Mouse (Mus musculus) myocyte (in vitro differentiated cells): ENCODE measurements around the gene Grk4. TPM values are rescaled to one million over a fixed set of nuclear protein-coding genes. Genes with fewer than 3 reads are reported as not detected.
"Not testable (repeated sequence)": the region's sequence is repeated elsewhere in the genome, so short reads cannot be mapped to it uniquely, and the experiment has no call there.

Experiments used
- H3K27me3 ChIP-seq: one replicate; pipeline ENCODE4 v1.6.1; 2011; ENCODE audit not compliant: control insufficient read depth, insufficient read depth, insufficient read length
- H3K36me3 ChIP-seq: one replicate; pipeline ENCODE4 v1.6.1; 2011; ENCODE audit not compliant: control insufficient read depth, insufficient read depth
- H3K4me2 ChIP-seq: one replicate; pipeline ENCODE4 v1.6.1; 2011; ENCODE audit warnings: low read depth, control low read depth
- H3K4me3 ChIP-seq: one replicate; pipeline ENCODE4 v1.5.1; 2011; ENCODE audit warnings: mild to moderate bottlenecking, control low read depth, moderate library complexity
- H3K79me2 ChIP-seq: one replicate; pipeline ENCODE4 v1.6.1; 2011; ENCODE audit not compliant: control insufficient read depth, insufficient read depth
- H3ac ChIP-seq: one replicate; pipeline ENCODE4 v1.6.1; 2011; ENCODE audit not compliant: control insufficient read depth, insufficient read length
- CEBPB ChIP-seq: IDR thresholded peaks from 2 replicates; pipeline ENCODE4 v1.6.1; 2011; ENCODE audit warnings: mild to moderate bottlenecking, moderate library complexity; ENCODE audit not compliant: poor library complexity, insufficient read depth, severe bottlenecking
- E2F4 ChIP-seq: IDR thresholded peaks from one replicate; pipeline ENCODE4 v1.6.1; 2011; ENCODE audit warnings: mild to moderate bottlenecking, control low read depth, moderate library complexity; ENCODE audit not compliant: insufficient read depth
- MAX ChIP-seq: IDR thresholded peaks from one replicate; pipeline ENCODE4 v1.6.1; 2011; ENCODE audit warnings: low read depth, mild to moderate bottlenecking, control low read depth
- MYOD1 ChIP-seq, 3 experiments: IDR thresholded peaks; one replicate each; pipeline ENCODE4 v1.6.1; 2011; ENCODE audit warnings: control low read depth in 2 of 3, low read depth in 2 of 3, mild to moderate bottlenecking in 2 of 3, moderate library complexity in 1 of 3; ENCODE audit not compliant: insufficient read length in 2 of 3, control insufficient read depth in 1 of 3
- MYOG ChIP-seq, 3 experiments: IDR thresholded peaks; one replicate each; pipeline ENCODE4 v1.6.1; 2011; ENCODE audit warnings: control low read depth in 2 of 3, low read depth in 2 of 3, mild to moderate bottlenecking in 2 of 3; ENCODE audit not compliant: insufficient read length in 2 of 3, control insufficient read depth in 1 of 3, insufficient read depth in 1 of 3
- POLR2A ChIP-seq: IDR thresholded peaks from one replicate; pipeline ENCODE4 v1.6.1; 2011; ENCODE audit warnings: low read depth, mild to moderate bottlenecking, control low read depth, moderate library complexity; ENCODE audit not compliant: insufficient read length
- POLR2AphosphoS2 ChIP-seq: IDR thresholded peaks from one replicate; pipeline ENCODE4 v1.6.1; 2011; ENCODE audit warnings: low read depth, control low read depth; ENCODE audit not compliant: insufficient read length
- REST ChIP-seq: IDR thresholded peaks from one replicate; pipeline ENCODE4 v1.6.1; 2011; ENCODE audit warnings: mild to moderate bottlenecking, control low read depth, moderate library complexity; ENCODE audit not compliant: insufficient read depth, insufficient read length
- SRF ChIP-seq: IDR thresholded peaks from one replicate; pipeline ENCODE4 v1.6.1; 2011; ENCODE audit warnings: low read depth; ENCODE audit not compliant: control insufficient read depth, insufficient read length
- TCF12 ChIP-seq: IDR thresholded peaks from one replicate; pipeline ENCODE4 v1.6.1; 2011; ENCODE audit warnings: mild to moderate bottlenecking, control low read depth; ENCODE audit not compliant: poor library complexity, insufficient read depth, severe bottlenecking
- TCF3 ChIP-seq: IDR thresholded peaks from one replicate; pipeline ENCODE4 v1.6.1; 2011; ENCODE audit warnings: low read depth, control low read depth; ENCODE audit not compliant: insufficient read length
- USF1 ChIP-seq: IDR thresholded peaks from one replicate; pipeline ENCODE4 v1.6.1; 2011; ENCODE audit warnings: low read depth, mild to moderate bottlenecking, control low read depth, moderate library complexity
- polyA plus RNA-seq: library from polyadenylated mRNA; unstranded; fragments of >200 nt; fragmentation: generic; extraction: Trizol; gene quantifications from one replicate; pipeline ENCODE4 v1.2.1, GENCODE M21; 2012; ENCODE audit warnings: missing spikeins

Grk4 gene
- polyA plus RNA-seq, 1 experiment, result 0.34 TPM

DNA sequence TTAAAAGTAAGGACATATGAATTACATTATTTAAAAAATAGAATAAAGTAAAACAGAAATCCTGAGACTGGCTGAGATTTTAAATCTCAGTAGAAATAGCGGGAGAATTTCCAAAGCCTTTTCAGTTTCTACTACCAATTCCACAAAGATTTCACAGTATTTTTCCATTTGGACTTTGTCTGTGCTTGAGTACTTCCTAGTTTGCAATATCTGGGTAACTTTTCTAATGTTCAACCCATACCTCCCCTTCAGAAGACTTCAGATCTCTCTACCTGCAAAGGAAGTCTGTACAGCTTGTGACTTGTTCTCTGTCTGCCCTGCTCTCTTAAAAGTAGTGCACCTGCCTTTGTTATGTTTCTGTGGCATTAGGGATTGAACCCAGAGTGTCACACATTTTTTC lies 48.3 kb downstream of the Grk4 start:
- H3K27me3 ChIP-seq, result no peaks in the 10 kb centered on the region
- no peak for TF ChIP-seq MYOG (IDR thresholded peaks at IDR 0.05; ENCODE audit: control insufficient read depth in 1 of 3, insufficient read depth in 1 of 3, insufficient read length in 2 of 3, low read depth in 2 of 3)
- no peak for TF ChIP-seq CEBPB
- TF ChIP-seq MYOD1 (IDR thresholded peaks at IDR 0.05; ENCODE audit: control insufficient read depth in 1 of 3, insufficient read length in 2 of 3, low read depth in 2 of 3), result no peak
- no peak for TF ChIP-seq TCF12
- no peak for TF ChIP-seq POLR2AphosphoS2
- TF ChIP-seq TCF3, result no peak
- no peak for TF ChIP-seq E2F4
- no peak for TF ChIP-seq SRF
- TF ChIP-seq USF1, result no peak
- TF ChIP-seq POLR2A, result no peak
- no peak for TF ChIP-seq REST
- TF ChIP-seq MAX, result no peak

GRCm38 (mm10) chr5:34714371-34714770 lies 54.2 kb downstream of the Grk4 start:
- H3K79me2 ChIP-seq, H3K4me3 ChIP-seq, H3K36me3 ChIP-seq, H3ac ChIP-seq, H3K4me2 ChIP-seq: not testable (repeated sequence)
- peaks cover 26% of the 10 kb centered on the region for H3K27me3 ChIP-seq

More for the DNA sequence above, 48.3 kb downstream of the Grk4 start:
- no peaks in the 10 kb centered on the region for H3K79me2 ChIP-seq
- no peak overlapping the region for H3ac ChIP-seq
- no peak overlapping the region for H3K4me2 ChIP-seq
- no peak overlapping the region for H3K4me3 ChIP-seq
- no peaks in the 10 kb centered on the region for H3K36me3 ChIP-seq

GRCm38 (mm10) chr5:34714816-34715215 lies 54.6 kb downstream of the Grk4 start:
- Histone ChIP-seq H3ac (no peak overlapping the region), H3K36me3 (no peaks in the 10 kb centered on the region), H3K4me3 (no peak overlapping the region), H3K79me2 (no peaks in the 10 kb centered on the region), H3K27me3 (peaks cover 31% of the 10 kb centered on the region), H3K4me2 (no peak overlapping the region)
- TF ChIP-seq E2F4, result no peak
- TF ChIP-seq MAX, result no peak
- TF ChIP-seq TCF12, result no peak
- no peak for TF ChIP-seq POLR2A
- no peak for TF ChIP-seq POLR2AphosphoS2
- TF ChIP-seq REST, result no peak
- TF ChIP-seq MYOG (IDR thresholded peaks at IDR 0.05; ENCODE audit: control insufficient read depth in 1 of 3, insufficient read depth in 1 of 3, insufficient read length in 2 of 3, low read depth in 2 of 3), result no peak
- no peak for TF ChIP-seq SRF
- TF ChIP-seq CEBPB, result no peak
- TF ChIP-seq USF1, result no peak
- no peak for TF ChIP-seq MYOD1 (IDR thresholded peaks at IDR 0.05; ENCODE audit: control insufficient read depth in 1 of 3, insufficient read length in 2 of 3, low read depth in 2 of 3)
- no peak for TF ChIP-seq TCF3

- no peak overlapping the region for H3K4me2 ChIP-seq
- no peak overlapping the region for H3K4me3 ChIP-seq
- H3ac ChIP-seq, result no peak overlapping the region
- H3K27me3 ChIP-seq, result no peaks in the 10 kb centered on the region
- H3K79me2 ChIP-seq, result no peaks in the 10 kb centered on the region
- H3K36me3 ChIP-seq, result no peaks in the 10 kb centered on the region
- no peak for TF ChIP-seq TCF3
- TF ChIP-seq CEBPB, result no peak
- TF ChIP-seq POLR2A, result no peak
- TF ChIP-seq POLR2AphosphoS2, result no peak
- TF ChIP-seq SRF, result no peak
- TF ChIP-seq TCF12, result no peak
- no peak for TF ChIP-seq USF1
- TF ChIP-seq MYOG (IDR thresholded peaks at IDR 0.05; ENCODE audit: control insufficient read depth in 1 of 3, insufficient read depth in 1 of 3, insufficient read length in 2 of 3, low read depth in 2 of 3), result no peak
- no peak for TF ChIP-seq REST
- no peak for TF ChIP-seq E2F4
- TF ChIP-seq MAX, result no peak
- TF ChIP-seq MYOD1 (IDR thresholded peaks at IDR 0.05; ENCODE audit: control insufficient read depth in 1 of 3, insufficient read length in 2 of 3, low read depth in 2 of 3), result no peak
Measured at GRCm38 (mm10) chr5:34729141-34729540, 69.0 kb downstream of the Grk4 start.

DNA sequence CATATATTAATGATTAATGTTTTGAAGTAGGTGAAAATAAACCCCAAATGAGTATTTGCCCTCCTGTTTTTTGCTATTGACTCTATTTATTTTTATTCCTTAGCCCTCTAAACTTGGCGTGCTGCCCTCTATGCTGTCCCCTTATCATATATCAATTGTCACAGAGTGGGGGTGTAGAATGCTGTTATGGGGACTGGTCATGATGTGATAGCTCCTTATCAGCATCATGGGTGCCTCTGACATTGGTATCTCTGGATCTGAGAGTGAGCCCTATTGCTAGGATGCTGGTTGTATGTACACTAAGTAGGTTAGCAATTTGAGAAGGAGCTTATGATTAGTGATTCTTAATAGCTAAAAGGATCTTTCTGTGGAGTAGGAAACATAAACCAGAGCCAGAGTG lies 70.1 kb downstream of the Grk4 start:
- H3K79me2 ChIP-seq, result no peaks in the 10 kb centered on the region
- H3K4me3 ChIP-seq, result no peak overlapping the region
- no peak overlapping the region for H3K4me2 ChIP-seq
- H3ac ChIP-seq, result no peak overlapping the region
- no peaks in the 10 kb centered on the region for H3K36me3 ChIP-seq
- H3K27me3 ChIP-seq, result no peaks in the 10 kb centered on the region
- TF ChIP-seq MAX (no peak), REST (no peak), TCF3 (no peak), MYOD1 (IDR thresholded peaks at IDR 0.05; ENCODE audit: control insufficient read depth in 1 of 3, insufficient read length in 2 of 3, low read depth in 2 of 3) (no peak), USF1 (no peak), POLR2AphosphoS2 (no peak), POLR2A (no peak), SRF (no peak), CEBPB (no peak), E2F4 (no peak), MYOG (IDR thresholded peaks at IDR 0.05; ENCODE audit: control insufficient read depth in 1 of 3, insufficient read depth in 1 of 3, insufficient read length in 2 of 3, low read depth in 2 of 3) (no peak), TCF12 (no peak)
